Mouse (Mus musculus): ENCODE data around the gene Ltbp4. TPM values are rescaled to one million over a fixed set of nuclear protein-coding genes. Genes with fewer than 3 reads are reported as not detected.

Gene Ltbp4
- total and polyA plus RNA-seq, 3 experiments = 2.9 to 14.2 TPM; not detected in 1

DNA sequence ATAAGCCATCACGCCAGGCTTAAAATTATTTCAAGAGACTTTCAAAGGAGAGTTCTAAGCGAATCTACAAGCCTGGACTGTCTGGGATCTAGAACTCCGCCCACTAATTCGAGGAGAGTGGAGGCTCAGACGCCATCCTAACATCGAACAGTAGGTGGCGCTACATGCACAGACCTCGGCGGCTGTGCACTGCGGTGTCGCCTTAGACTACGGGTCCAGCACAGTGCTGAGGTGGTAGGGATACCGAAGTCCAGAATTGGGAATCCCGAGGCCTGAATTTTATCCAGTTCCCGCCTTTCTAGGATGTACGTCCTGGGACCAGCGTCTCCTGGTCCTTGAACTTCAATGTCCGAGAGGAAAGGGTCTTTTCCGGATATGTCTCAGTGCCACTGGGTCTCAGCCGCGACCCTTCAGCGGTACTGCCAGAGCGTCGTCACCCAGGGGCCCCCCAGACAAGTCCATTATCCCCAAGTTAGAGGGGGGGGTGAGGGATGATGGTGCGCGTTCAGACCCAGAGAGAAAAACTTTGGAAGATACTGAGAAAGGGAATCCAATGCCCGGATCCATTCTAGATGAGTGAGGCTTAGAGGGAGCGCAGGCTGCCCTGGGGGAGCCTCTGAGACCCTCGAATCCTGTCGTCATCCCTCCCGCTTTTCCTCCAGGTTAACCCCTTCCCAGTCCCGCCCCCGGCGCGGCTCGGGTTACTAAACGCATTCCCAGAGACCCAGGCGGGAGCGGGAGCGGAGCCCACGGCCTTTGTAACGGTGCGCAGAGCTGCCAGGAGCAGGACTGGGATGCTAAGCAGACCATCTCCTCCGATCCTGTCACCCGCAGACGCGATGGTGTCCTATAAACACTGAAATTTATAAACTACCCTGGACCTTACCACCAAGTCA, 1.3 kb downstream of the Ltbp4 start:
- Histone ChIP-seq H3K79me2 (ENCODE audit: control insufficient read depth, insufficient read depth, low read length, poor library complexity) (peaks cover 7% of the 10 kb centered on the region; the same call in 1 of the 2 replicates), H3K27me3 (ENCODE audit: control insufficient read depth in 1 of 2, insufficient read depth in 2 of 2, low read length in 2 of 2) (no peaks in the 10 kb centered on the region; a peak in 1 of 4 replicates), H3K36me3 (ENCODE audit: control insufficient read depth in 1 of 2, insufficient read depth in 2 of 2, low read length in 2 of 2) (peaks cover 0 to 2% of the 10 kb centered on the region in 2 experiments; a peak in 2 of 4 replicates), H3K9me3 (replicated peaks; ENCODE audit: insufficient read depth, low read length) (no peaks in the 10 kb centered on the region), H3K27ac (ENCODE audit: control insufficient read depth, low read depth, low read length) (no peak overlapping the region), H3K4me3 (ENCODE audit: control insufficient read depth in 1 of 2, insufficient read depth in 1 of 2, low read depth in 2 of 2, low read length in 2 of 2) (peak overlapping the region in 1 of 2 experiments; percentile 21; a peak in 1 of 4 replicates), H3K9ac (ENCODE audit: control insufficient read depth, low read depth, low read length, poor library complexity, severe bottlenecking) (no peak overlapping the region), H3K4me1 (ENCODE audit: control insufficient read depth in 1 of 2, insufficient read depth in 2 of 2, low read length in 2 of 2) (peaks cover 0 to 13% of the 10 kb centered on the region in 2 experiments; a peak in 2 of 4 replicates)
- peak; percentile 88 for DNase-seq (ENCODE audit: low read depth, low spot score)
- TF ChIP-seq GABPA (IDR thresholded peaks at IDR 0.05; ENCODE audit: low read depth, low read length) = no peak
- no peak for TF ChIP-seq NELFE (IDR thresholded peaks at IDR 0.05; ENCODE audit: low read depth, low read length)
- TF ChIP-seq ZMIZ1 (IDR thresholded peaks at IDR 0.05; ENCODE audit: low read depth, low read length) = no peak
- TF ChIP-seq EP300 (IDR thresholded peaks at IDR 0.05; ENCODE audit: low read depth in 1 of 2, low read length in 2 of 2) = no peak
- TF ChIP-seq TBP (IDR thresholded peaks at IDR 0.05; ENCODE audit: low read depth, low read length) = no peak
- TF ChIP-seq CHD1 (IDR thresholded peaks at IDR 0.05; ENCODE audit: low read depth, low read length) = no peak
- peak; percentile 81 for TF ChIP-seq SMC3 (IDR thresholded peaks at IDR 0.05; ENCODE audit: low read depth, low read length)
- no peak for TF ChIP-seq MAX (IDR thresholded peaks at IDR 0.05; ENCODE audit: low read length)
- TF ChIP-seq CTCF (IDR thresholded peaks at IDR 0.05 in 2 of 3, conservative IDR thresholded peaks at IDR 0.05 in 1 of 3; ENCODE audit: control insufficient read depth in 1 of 3, insufficient read depth in 1 of 3, low read depth in 2 of 3, low read length in 3 of 3, poor library complexity in 1 of 3, severe bottlenecking in 1 of 3) = peak; percentile 95 to 99 (median 96)
- peak; percentile 97 for TF ChIP-seq RAD21 (IDR thresholded peaks at IDR 0.05; ENCODE audit: low read depth, low read length)
- no peak for TF ChIP-seq KAT2A (conservative IDR thresholded peaks at IDR 0.05; ENCODE audit: low read depth, low read length)
- 0 out of 2 replicates have a peak, but pooled peaks have one; percentile 24 for TF ChIP-seq ZNF384 (IDR thresholded peaks at IDR 0.05; ENCODE audit: low read depth, low read length)
- no peak for TF ChIP-seq ELF1 (IDR thresholded peaks at IDR 0.05; ENCODE audit: low read depth, low read length)
- no peak for TF ChIP-seq ETS1 (IDR thresholded peaks at IDR 0.05; ENCODE audit: low read depth, low read length)
- TF ChIP-seq SIN3A (IDR thresholded peaks at IDR 0.05; ENCODE audit: low read length) = peak; percentile 75
- no peak for TF ChIP-seq NRF1 (IDR thresholded peaks at IDR 0.05; ENCODE audit: insufficient read depth, low read depth, low read length, poor library complexity, severe bottlenecking)
- no peak for TF ChIP-seq TCF12 (IDR thresholded peaks at IDR 0.05; ENCODE audit: low read depth, low read length)
- no peak for TF ChIP-seq MEF2A (IDR thresholded peaks at IDR 0.05; ENCODE audit: extremely low read depth, insufficient replicate concordance, low read depth, low read length, poor library complexity, severe bottlenecking)
- TF ChIP-seq USF1 (IDR thresholded peaks at IDR 0.05; ENCODE audit: low read depth, low read length) = no peak
- TF ChIP-seq MYC (IDR thresholded peaks at IDR 0.05; ENCODE audit: low read depth, low read length) = no peak
- peak; percentile 60 for TF ChIP-seq HCFC1 (IDR thresholded peaks at IDR 0.05; ENCODE audit: low read depth, low read length)
- TF ChIP-seq MYB (IDR thresholded peaks at IDR 0.05; ENCODE audit: low read depth, low read length) = no peak
- TF ChIP-seq MXI1 (IDR thresholded peaks at IDR 0.05; ENCODE audit: low read depth, low read length) = peak; percentile 20; the same call in 1 of the 2 replicates
- TF ChIP-seq USF2 (IDR thresholded peaks at IDR 0.05; ENCODE audit: borderline replicate concordance in 1 of 2, insufficient read depth in 1 of 2, low read depth in 1 of 2, low read length in 2 of 2) = no peak
- TF ChIP-seq MAFK (IDR thresholded peaks at IDR 0.05; ENCODE audit: borderline replicate concordance, low read depth, low read length) = no peak
- TF ChIP-seq ZKSCAN1 (IDR thresholded peaks at IDR 0.05; ENCODE audit: low read depth, low read length) = no peak
- peak; percentile 46; the same call in 1 of the 2 replicates for TF ChIP-seq BHLHE40 (IDR thresholded peaks at IDR 0.05; ENCODE audit: borderline replicate concordance, low read depth, low read length)
- no peak for TF ChIP-seq E2F4 (IDR thresholded peaks at IDR 0.05; ENCODE audit: borderline replicate concordance, low read depth, low read length)
- TF ChIP-seq POLR2AphosphoS2 (IDR thresholded peaks at IDR 0.05; ENCODE audit: low read length) = no peak
- no peak for TF ChIP-seq GATA1 (IDR thresholded peaks at IDR 0.05; ENCODE audit: low read depth, low read length)
- no peak for TF ChIP-seq POLR2AphosphoS5 (IDR thresholded peaks at IDR 0.05; ENCODE audit: borderline replicate concordance, low read depth, low read length)
- TF ChIP-seq TAL1 (IDR thresholded peaks at IDR 0.05; ENCODE audit: low read length) = no peak
- no peak for TF ChIP-seq RCOR1 (IDR thresholded peaks at IDR 0.05; ENCODE audit: low read depth, low read length)
- no peak for TF ChIP-seq POLR2A (IDR thresholded peaks at IDR 0.05; ENCODE audit: control insufficient read depth in 1 of 2, insufficient read depth in 1 of 2, low read depth in 1 of 2, low read length in 2 of 2, poor library complexity in 1 of 2)
- no peak for TF ChIP-seq UBTF (IDR thresholded peaks at IDR 0.05; ENCODE audit: borderline replicate concordance, insufficient read depth, low read depth, low read length)
